Mouse (Mus musculus): ENCODE data around the gene Kcnj11. TPM values are rescaled to one million over a fixed set of nuclear protein-coding genes. Genes with fewer than 3 reads are reported as not detected.

The Kcnj11 gene
- total RNA-seq, 2 experiments from 2014 or later, result 19.4 to 19.5 TPM

- intact Hi-C loops (cut with DNase I), result no loop called here
Measured at GRCm38 (mm10) chr7:46110079-46110478, 9.5 kb upstream of the Kcnj11 start.

GRCm38 (mm10) chr7:46105484-46105883 is 4.9 kb upstream of the Kcnj11 start:
- intact Hi-C loops (cut with DNase I), result no loop called here
- DNase-seq (ENCODE audit: extremely low spot score in 1 of 2, low spot score in 2 of 2), result no peak

More at GRCm38 (mm10) chr7:46110079-46110478, 9.5 kb upstream of the Kcnj11 start:
- DNase-seq (ENCODE audit: extremely low spot score in 1 of 2, low spot score in 2 of 2), result no peak

GRCm38 (mm10) chr7:46104256-46104915 is 3.8 kb upstream of the Kcnj11 start:
- intact Hi-C loops (cut with DNase I), result no loop called here

GRCm38 (mm10) chr7:46103771-46104170 is 3.2 kb upstream of the Kcnj11 start:
- no peak for DNase-seq (ENCODE audit: extremely low spot score in 1 of 2, low spot score in 2 of 2)
- intact Hi-C loops (cut with DNase I), result no loop called here

More at GRCm38 (mm10) chr7:46104256-46104915, 3.8 kb upstream of the Kcnj11 start:
- no peak for DNase-seq (ENCODE audit: extremely low spot score in 1 of 2, low spot score in 2 of 2)

GRCm38 (mm10) chr7:46103075-46103591 is 2.6 kb upstream of the Kcnj11 start:
- peak; percentile 27 to 58 for DNase-seq (ENCODE audit: extremely low spot score in 1 of 2, low spot score in 2 of 2)
- intact Hi-C loops (cut with DNase I), result no loop called here

- DNase-seq (ENCODE audit: extremely low spot score in 1 of 2, low spot score in 2 of 2), result no peak
- intact Hi-C loops (cut with DNase I), result loop anchor here (2.0 to 10.0 kb wide), 2 partner anchors 105 to 505 kb away; no protein-coding TSS in a partner anchor
Measured at GRCm38 (mm10) chr7:46099682-46100081, 882 bp downstream of the Kcnj11 start.

GRCm38 (mm10) chr7:46098919-46099286 is 1.7 kb downstream of the Kcnj11 start:
- no peak for DNase-seq (ENCODE audit: extremely low spot score in 1 of 2, low spot score in 2 of 2)
- intact Hi-C loops (cut with DNase I), result loop anchor here (2.0 to 10.0 kb wide), 2 partner anchors 106 to 506 kb away; no protein-coding TSS in a partner anchor

- intact Hi-C loops (cut with DNase I), result loop anchor here (2.0 to 10.0 kb wide), 2 partner anchors 106 to 506 kb away; no protein-coding TSS in a partner anchor
- no peak for DNase-seq (ENCODE audit: extremely low spot score in 1 of 2, low spot score in 2 of 2)
Measured at GRCm38 (mm10) chr7:46098221-46098918, 2.2 kb downstream of the Kcnj11 start.

- DNase-seq (ENCODE audit: extremely low spot score in 1 of 2, low spot score in 2 of 2), result no peak
- intact Hi-C loops (cut with DNase I), result loop anchor here (2.0 to 10.0 kb wide), 3 partner anchors 83 to 507 kb away; partner anchors contain the start of gene Abcc8
Measured at GRCm38 (mm10) chr7:46097319-46097783, 3.2 kb downstream of the Kcnj11 start.

GRCm38 (mm10) chr7:46096136-46096535 is 4.4 kb downstream of the Kcnj11 start:
- intact Hi-C loops (cut with DNase I), result loop anchor here (2.0 to 10.0 kb wide), 3 partner anchors 85 to 509 kb away; partner anchors contain the start of gene Abcc8
- DNase-seq (ENCODE audit: extremely low spot score in 1 of 2, low spot score in 2 of 2), result peak; percentile 50 to 61

GRCm38 (mm10) chr7:46092803-46093202 is 7.8 kb downstream of the Kcnj11 start:
- intact Hi-C loops (cut with DNase I), result loop anchor here (10.0 kb wide), 1 partner anchor 512 kb away; no protein-coding TSS in a partner anchor
- DNase-seq (ENCODE audit: extremely low spot score in 1 of 2, low spot score in 2 of 2), result no peak

GRCm38 (mm10) chr7:46088241-46088640 is 12.3 kb downstream of the Kcnj11 start:
- intact Hi-C loops (cut with DNase I), result no loop called here
- no peak for DNase-seq (ENCODE audit: extremely low spot score in 1 of 2, low spot score in 2 of 2)

- no peak for DNase-seq (ENCODE audit: extremely low spot score in 1 of 2, low spot score in 2 of 2)
- intact Hi-C loops (cut with DNase I), result no loop called here
Measured at GRCm38 (mm10) chr7:46086378-46086777, 14.2 kb downstream of the Kcnj11 start.

- intact Hi-C loops (cut with DNase I), result no loop called here
- DNase-seq (ENCODE audit: extremely low spot score in 1 of 2, low spot score in 2 of 2), result peak in 1 of 2 experiments; percentile 51
Measured at GRCm38 (mm10) chr7:46084839-46085513, 15.6 kb downstream of the Kcnj11 start.

- no peak for DNase-seq (ENCODE audit: extremely low spot score in 1 of 2, low spot score in 2 of 2)
- intact Hi-C loops (cut with DNase I), result no loop called here
Measured at GRCm38 (mm10) chr7:46084024-46084423, 16.5 kb downstream of the Kcnj11 start.

- DNase-seq (ENCODE audit: extremely low spot score in 1 of 2, low spot score in 2 of 2), result no peak
- intact Hi-C loops (cut with DNase I), result no loop called here
Measured at GRCm38 (mm10) chr7:46077675-46078074, 22.9 kb downstream of the Kcnj11 start.

- DNase-seq (ENCODE audit: extremely low spot score in 1 of 2, low spot score in 2 of 2), result peak in 1 of 2 experiments; percentile 26
- intact Hi-C loops (cut with DNase I), result no loop called here
Measured at GRCm38 (mm10) chr7:46076844-46077243, 23.7 kb downstream of the Kcnj11 start.

GRCm38 (mm10) chr7:46068831-46069230 is 31.7 kb downstream of the Kcnj11 start:
- DNase-seq (ENCODE audit: extremely low spot score in 1 of 2, low spot score in 2 of 2), result no peak
- intact Hi-C loops (cut with DNase I), result no loop called here

GRCm38 (mm10) chr7:46063296-46063695 is 37.3 kb downstream of the Kcnj11 start:
- intact Hi-C loops (cut with DNase I), result no loop called here
- no peak for DNase-seq (ENCODE audit: extremely low spot score in 1 of 2, low spot score in 2 of 2)
